Mouse (Mus musculus) ES-Bruce4 (cell line): ENCODE data around the gene Rora.

Source experiments
- CTCF ChIP-seq: IDR thresholded peaks from one replicate; pipeline ENCODE4 v1.8.1; 2011; ENCODE audit warnings: low read depth, low read length
- POLR2A ChIP-seq: IDR thresholded peaks from one replicate; pipeline ENCODE4 v1.8.1; 2011; ENCODE audit warnings: low read length; ENCODE audit not compliant: insufficient read depth

DNA sequence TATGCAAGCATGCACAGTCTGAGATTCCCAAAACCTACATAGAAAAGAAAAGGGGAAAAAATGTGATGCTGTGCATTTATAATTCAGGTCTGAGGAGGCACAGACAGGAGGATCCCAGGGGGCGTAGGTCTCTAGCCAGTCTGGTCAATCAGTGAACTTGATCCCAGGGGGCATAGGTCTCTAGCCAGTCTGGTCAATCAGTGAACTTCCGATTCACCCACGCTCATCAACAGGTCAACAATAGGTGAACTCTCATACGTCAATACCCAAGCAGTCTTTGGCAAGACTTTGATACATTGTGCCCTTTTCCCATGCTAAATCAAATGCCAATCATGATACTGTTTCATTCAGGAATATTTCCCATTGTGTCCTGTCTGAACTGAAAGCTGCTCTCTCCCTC, 530.3 kb downstream of the Rora start:
- TF ChIP-seq POLR2A (no peak), CTCF (no peak)
